Mouse (Mus musculus) embryo, embryonic 11.5 days (tissue): ENCODE measurements around the gene Rfx1.

ENCODE experiments used
- DNase-seq: peaks from one replicate; pipeline ENCODE4 v3.0.0-alpha.2; 2012; ENCODE audit warnings: low read depth, low spot score

The Rfx1 gene

DNA sequence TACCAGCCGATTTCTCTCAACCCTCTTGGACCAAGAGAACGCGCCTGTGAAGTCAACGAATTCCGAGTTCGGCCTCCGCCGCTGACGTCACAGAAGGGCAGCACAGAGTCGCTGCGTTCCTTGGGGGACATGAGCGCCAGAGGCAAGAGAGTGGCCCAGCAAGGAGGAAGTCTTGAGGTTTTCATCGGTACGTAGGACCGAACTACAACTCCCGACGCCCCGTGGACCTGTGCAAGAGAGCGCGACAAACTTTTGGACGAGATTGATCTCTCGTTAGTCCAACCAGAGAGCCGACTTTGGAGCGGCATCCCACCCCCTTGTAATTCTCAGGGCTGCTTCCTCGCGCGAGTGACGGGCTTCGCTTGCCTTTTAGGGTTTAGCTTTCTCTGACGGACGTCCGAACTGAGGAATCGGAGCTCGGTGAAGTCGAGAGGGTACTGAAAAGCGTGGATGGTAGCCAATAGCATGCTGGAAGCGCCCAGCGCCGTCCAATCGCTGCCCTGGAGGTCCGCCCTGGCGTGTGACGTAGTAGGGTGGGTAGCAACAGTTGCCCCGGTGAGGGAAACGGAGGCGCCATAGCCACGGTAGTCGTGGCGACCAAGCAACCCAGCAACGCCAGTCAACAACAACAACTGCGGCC, at the start of gene Rfx1:
TSS of gene Rfx1 (plus strand) at position 544 of the 640 bp plus-strand sequence.
- DNase-seq, result peak; percentile 98

DNA sequence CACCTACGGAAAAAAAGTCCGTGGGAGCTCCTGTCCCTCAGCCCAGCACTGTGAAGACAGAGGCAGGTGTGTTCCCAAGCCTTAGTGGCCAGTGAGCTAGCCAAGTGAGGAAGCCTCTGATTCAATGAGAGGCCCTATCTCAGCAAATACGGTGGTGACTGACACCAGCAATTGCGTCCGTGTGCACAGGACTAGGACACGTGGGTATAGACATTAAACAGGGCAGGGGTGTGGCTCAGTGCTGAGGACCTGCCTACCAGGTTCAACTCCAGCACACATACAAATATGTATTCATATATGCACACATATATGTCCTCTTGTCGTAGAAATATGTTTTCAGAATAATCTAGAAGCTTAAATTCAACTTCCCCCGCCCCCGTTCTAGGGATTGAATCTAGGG, 46.9 kb upstream of the Rfx1 start:
- no peak for DNase-seq

DNA sequence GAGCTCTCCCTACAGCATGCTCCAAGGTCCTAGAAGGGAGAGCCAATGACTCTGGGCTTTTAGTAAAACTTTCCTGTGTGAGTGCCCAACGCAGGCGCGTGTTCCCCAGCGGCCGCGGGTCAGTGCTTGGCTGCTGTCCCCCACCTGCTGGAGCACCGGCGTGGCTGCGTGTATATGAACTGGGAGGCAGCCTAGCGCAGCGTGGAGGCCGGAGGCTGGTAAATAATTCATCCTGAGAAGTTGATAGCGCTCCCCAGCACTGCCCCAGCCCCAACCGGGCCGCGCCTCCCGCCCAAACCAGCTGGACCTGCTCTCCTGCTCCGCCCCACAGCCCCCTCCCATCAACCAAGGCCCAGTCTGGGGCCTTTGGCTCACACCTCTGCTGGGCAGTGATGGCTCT, 45.5 kb upstream of the Rfx1 start, which contains the start of gene Palm3:
TSS of gene Palm3 (plus strand) at position 376 of the 400 bp plus-strand sequence.
- DNase-seq, result no peak

DNA sequence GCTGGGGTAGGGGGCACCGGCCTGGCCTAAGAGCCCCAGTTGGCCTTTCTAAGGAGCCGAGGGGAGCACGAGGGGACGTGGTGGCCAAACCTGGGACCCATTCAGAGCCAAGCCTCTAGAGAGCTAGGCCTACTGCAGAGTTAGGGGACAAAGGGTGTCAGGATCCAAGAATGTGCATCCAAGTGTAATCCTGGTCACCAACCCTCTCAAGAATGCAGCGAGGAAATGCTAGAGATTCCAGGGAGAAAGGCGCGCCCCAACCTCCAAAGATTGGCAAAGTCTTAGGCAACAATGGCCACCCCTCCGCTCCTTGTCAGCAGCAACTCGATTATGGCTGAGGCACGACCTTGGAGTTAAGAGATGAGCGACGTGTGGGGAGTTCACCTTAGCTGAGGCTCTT, 45.1 kb upstream of the Rfx1 start:
- no peak for DNase-seq

DNA sequence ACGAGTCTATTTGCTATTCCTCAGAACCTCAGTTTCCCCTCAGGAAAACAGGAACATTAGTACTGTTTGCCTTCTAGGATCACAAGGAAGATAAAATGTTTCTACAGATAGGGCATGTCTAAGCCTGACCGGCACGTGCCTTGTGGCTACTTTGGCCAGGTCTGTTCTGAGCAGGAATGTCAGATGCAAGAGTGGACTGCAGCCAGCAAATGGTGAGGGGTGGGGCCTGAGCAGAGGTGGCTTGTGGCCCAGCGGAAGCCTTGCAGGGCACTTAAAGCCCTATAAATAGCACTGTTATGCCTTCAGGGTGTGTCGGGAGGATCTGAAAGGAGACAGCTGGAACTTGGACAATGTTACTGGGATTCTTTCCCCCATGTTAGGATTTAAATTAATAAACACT, 43.5 kb upstream of the Rfx1 start:
- no peak for DNase-seq

DNA sequence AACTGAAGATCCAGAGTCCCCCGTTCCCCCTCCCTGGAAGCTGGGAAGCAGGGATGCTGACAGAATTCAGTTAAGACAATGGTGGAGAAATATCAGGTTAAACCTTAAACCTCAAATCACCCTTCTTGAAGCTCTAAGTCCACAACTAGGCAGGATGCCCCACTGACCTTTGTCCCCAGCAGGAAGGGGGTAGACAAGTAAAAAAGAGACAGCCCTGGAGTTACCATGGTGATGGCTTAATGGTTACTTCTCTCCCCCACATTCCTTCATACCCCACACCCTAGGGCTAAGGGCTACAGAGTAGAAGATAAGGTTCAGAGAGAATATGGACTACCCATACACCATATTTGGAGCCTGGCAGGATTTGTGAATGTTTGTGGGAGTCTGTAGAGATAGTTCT, 43.0 kb upstream of the Rfx1 start:
- no peak for DNase-seq

DNA sequence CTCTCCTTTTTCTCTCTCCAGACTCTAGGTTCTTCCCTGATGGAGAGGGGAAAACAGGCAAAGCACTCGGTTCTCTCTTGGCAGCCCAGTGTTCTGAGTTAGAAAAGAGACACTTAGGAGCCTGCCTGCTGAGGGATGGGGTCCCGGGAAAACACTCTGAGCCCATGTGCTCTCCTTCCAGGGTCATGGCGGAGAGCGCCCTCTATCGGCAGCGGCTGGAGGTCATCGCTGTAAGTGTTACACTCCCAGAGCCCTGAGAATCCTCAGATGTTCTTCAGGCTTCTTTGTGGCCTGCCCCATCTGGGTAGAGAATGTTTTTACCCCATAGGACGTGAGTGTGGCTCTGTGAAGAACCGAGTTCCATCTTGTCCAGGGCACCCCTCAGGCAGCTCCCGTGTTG, 42.5 kb upstream of the Rfx1 start:
- no peak for DNase-seq

DNA sequence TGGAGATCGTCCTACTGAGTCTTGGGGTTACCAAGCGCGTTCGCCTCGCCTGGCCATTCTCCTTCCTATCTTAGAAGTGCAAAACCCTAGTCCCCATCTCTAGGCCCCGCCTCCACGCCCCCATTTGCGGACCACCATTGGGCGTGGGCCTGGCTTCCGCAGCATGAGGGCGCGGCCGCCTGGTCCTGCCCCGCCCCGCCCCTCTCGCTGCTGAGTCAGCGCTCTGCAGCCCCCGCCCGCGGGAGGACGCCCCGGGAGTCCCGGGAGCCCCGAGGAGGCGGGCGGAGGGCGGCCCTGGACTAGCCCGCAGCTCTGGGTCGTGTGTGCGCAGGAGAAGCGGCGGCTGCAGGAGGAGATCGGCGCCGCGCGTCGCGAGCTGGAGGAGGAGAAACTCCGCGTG, 40.8 kb upstream of the Rfx1 start:
- peak; percentile 56 for DNase-seq

DNA sequence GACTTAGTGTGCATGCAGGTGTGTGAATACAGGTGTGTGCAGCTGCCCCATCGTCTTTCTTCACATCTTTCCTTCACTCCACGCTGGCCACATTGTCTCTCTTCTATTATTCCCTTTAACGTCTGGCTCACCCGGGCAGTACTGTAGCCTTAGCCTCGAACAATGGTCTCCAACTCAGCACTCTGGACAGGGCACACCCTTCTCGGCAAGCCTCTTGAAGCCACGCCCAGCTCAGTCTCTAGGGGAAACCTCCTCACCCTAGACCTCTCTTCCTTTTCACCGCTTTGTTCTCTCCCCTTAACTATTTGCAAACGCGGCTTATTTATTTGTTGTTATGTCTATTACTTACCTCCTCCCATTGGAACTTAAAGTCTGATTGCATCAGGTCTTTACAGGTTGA, 39.2 kb upstream of the Rfx1 start:
- no peak for DNase-seq

DNA sequence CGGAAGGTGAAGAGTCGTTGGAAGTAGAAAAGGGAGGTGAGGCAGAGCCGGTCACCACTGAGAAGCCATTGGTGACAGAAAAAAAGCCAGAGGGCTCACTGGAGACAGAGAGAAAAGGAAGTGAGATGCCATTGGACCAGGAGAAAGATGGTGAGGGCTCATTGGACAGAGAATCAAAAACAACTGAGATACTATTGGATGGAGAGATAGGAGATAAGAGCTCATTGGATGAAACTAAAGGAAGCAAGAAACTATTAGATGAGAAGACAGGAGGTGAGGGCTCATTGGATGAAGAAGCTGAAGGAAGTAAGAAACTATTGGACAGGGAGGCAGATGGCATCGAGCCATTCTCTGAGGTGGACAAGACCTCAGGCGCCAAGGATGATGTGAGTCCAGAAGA, 37.4 kb upstream of the Rfx1 start:
- DNase-seq, result no peak

DNA sequence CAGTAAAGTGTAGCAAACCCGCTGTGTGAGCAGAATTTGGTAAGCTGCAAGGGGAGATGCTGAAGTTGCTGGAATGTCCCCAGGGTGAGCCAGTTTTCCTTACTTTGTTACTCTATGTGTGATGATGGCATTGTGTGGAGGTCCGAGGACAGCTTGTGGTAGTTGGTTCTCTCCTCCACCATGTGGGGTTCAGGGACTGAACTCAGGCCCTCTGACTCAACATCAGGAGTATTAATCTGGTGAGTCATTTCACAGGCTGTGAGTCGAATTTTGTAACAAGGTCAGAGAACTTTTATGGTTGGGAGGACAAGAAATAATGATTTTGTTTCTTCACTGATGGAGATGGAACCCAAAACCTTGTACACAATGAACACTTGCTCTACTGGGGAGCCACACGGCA, 33.9 kb upstream of the Rfx1 start:
- no peak for DNase-seq

DNA sequence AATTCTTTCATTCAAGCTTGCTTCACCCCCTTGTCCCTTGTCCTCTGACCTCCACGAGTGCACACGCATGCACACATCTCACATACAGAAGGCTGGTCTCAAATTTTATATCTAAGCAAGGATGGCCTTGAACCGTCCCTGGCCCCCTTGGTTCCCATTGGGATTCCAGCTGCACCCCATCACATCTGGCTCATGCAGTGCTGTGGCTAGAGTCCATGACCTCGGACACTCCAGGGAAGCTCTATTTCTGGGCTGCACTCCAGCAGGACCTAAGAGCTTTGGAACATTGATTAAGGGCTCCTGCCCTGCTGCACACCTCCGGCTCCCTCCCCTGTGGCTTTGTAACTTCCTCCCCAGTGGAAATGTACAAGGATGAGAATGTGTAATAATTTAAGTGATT, 28.6 kb upstream of the Rfx1 start:
- DNase-seq, result no peak

DNA sequence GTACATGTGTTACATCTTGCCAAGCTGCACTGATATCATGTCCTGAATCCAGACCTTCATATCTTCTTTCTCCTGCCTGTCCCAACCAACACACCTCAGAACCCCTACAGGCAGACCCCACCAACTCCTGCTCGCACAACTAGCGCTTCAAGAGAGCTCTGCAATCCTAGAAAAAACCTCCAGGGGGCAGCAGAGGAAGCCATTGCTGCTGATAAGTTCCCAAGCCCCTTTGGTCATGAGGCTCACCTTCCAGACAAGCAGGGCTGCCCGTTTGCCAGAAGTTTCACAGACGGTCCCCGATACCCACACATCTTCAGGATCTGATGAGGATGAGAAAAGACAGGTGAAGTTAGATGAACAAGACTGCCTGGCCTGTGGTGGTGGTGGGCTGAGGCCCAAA, 27.6 kb upstream of the Rfx1 start:
- peak; percentile 69 for DNase-seq

DNA sequence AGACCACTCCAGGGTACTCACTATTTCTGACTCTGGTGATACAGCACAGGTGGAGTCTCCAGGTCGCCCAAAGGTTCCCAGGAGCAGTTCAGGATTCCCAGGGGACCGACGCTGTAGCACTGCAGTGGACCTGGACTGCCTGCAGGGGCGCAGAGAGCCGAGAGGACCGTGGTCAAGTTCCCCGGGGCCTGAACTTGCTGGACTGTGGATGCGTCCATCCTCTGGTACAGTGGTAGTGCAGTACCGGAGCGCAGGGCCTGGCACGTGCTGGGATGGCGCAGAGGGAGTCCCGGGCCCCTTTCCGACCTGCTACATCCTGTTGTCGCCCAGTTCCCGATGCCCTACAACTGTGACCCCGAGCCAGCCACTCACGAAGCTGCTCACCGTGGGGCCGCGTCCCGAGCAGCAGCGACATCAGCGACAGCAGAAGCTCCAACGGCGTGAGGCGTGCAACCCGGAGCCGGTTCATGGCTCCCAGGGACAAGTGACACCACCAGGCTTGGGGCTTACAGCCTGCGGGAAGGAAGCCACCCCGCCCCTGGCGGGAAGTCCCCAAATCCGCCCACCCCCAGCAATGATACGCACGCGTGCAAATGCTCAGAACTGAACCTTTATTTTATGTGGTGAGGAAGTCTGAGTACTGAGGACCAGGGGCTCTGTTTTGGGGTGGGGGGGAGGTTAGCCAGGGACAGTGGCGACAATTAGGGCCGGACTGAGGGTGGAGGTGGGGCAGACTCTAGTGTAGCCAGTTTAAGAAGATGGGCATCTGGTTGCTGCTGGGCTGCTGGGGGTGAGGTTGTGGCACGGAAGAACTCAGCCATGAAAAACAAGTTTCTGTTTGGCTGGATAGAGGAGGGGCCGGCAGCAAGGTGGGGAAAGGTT, 24.3 kb upstream of the Rfx1 start, which contains the start of gene Il27ra:
TSS of gene Il27ra (minus strand) at position 524 of the 882 bp plus-strand sequence.
- peak; percentile 40 for DNase-seq

DNA sequence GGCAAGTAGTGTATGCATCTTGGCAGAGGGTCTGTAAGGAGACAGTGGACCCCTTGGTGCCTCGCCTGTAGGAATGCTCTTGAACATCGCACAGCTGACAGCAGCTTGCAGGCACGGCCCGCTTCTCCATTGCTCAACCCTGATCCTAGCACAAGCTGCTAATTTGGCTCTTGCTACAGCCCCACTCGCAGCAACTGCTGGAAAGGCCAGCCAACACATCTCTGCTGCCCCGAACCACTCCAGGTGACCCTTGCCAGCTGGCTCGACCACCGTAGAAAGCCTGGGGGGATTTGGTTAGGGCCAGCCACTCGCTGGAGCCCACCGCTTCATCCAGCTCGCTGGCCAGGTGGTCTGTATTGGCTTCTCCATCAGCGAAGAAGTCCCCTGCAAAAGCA, 23.7 kb upstream of the Rfx1 start:
- DNase-seq, result no peak

DNA sequence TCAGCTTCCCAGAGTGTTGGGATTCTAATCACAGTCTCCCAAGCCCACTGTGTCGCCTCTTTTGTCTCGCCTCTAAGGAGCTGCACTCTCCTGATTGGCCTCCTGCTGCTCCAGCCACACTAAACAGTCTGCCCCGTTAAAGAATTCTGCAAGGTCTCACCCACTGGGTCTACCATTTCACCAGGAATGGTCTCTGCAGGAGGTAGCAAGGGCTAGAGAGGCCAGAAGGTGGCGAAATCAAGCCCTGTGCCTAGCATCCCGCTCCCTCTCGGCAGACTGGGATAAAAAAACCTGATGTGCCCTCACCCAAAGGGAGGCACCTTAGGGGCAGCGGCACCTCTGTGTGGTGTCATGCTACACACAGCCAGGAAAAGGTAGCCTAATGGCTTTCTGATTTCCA, 22.5 kb upstream of the Rfx1 start:
- no peak for DNase-seq

DNA sequence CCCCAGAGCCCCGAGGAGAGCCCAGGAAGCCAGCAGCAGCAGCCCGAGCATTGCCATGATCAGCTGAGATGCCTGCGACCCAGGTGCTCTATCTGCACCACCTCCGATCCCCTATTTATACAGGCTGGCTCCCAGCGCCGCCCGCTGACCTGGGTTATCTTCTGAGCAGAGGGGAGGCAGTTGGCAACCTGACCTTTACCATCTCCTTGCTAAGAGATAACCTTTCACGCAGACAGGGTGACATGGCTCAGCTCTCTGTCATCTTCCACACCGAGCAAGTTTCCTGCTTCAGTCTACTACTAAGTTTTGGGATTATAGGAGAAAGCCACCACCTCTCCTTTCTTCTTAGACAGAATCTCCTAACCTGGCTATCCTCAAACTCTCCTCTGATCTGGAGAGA, 21.7 kb upstream of the Rfx1 start, which contains the start of gene Rln3:
TSS of gene Rln3 (minus strand) at position 101 of the 400 bp plus-strand sequence.
- no peak for DNase-seq

DNA sequence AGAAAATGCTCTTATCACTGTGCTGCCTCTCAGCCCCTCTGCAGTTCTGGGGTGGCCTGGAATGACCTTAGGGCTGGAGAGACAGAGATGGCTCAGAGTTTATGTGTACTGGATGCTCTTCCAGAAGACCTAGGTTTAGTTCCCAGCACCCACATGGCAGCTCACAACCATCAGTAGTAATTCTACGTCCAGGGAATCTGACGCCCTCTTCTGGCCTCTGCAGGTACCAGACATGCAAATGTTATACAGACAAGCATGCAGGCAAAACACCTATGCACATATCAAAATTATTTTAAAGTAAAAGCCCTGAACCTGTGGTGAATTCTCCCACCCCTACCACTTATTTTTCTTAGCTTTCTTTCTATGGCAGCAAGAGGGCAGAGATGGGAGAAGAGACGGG, 20.1 kb upstream of the Rfx1 start:
- DNase-seq, result no peak

DNA sequence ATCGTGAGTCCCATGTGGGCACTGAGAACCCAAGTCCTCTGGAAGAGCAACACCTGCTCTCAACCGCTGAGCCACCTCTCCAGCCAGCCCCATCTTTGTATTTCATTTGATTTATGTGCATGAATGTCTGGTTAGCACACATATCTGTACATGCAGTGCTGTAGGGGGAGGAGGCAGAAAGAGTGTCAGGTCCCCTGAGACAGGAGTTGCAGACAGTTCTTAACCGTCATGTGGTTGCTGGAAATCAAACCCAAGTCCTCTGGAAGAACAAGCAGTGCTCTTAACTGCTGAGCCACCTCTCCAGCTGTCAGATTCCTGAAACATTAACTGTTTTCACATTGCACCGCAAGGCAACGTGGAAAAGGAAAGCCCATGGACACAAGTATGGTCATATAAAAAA, 18.5 kb upstream of the Rfx1 start:
- no peak for DNase-seq

DNA sequence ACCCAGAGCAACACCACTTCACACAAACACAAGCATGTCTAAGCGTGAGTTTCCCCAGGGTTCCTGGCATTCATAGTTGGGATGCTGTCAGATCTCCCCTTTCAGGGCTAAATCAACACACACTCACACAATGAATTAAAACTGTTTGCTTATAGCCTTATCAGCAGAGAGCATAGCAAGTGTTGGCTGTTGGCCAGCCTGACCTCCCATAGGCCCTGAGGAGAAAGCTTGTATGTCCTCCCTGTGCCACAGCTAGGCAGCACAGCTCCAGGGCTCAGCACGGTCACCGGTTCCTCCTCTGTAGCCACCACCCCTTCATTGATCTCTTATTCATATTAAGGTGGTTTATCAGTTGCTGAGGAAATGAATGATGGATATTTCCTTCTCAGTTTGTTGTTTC, 13.9 kb upstream of the Rfx1 start:
- DNase-seq, result no peak

DNA sequence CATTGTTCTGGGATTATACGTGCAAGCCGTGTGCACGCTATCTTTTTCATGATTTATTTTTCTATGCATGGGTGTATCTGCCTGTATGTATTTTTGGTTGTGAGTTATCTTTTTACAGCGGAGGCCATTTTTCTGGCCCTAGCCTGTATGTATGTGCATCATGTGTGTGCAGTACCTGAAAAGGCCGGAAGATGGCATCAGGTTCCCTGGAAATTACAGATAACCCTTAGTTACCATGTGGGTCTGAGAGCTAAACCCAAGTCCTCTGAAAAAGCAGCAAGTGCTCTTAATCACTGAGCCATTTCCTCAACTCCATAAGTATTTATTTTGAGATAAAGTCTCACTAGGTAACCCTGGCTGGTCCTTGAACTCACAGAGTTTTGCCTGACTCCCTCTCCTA, 13.4 kb upstream of the Rfx1 start:
- no peak for DNase-seq

DNA sequence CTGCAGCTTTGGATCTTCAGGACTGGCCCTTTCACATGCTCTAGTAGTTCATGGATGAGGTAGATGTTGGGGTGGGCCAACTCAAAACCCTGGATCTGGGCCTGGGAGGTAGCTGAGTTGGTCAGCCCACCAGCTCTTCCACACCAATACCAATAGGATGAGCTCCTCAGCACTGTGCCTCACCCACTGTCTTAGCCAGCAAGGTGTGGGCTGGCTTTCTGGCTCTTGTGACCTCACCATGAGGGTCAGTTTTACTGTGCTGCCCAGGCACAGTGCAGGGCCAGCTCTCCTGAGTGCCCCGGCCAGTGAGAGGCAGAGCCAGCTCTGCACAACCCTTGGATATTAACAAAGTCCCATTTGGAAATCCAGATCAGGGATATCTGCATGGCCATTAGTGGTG, 8.8 kb upstream of the Rfx1 start:
- DNase-seq, result no peak

DNA sequence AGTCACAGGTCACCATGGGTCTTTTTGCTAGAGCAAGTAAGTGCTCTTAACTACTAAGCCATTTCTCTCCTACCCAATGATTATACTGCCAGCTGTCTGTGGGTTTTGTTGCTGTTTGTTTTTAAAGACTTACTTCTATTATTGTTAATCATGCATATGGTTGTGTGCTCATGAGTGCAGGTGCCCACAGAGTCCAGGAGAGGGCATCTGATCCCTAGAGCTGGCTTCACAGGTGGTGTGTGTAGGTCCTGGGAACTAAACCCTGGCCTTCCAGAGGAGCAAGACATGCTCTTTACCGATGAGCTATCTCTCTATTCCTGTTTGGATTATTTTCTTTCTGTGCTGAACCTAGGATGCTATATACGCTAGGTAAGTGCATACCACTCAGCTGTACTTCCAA, 7.4 kb upstream of the Rfx1 start:
- DNase-seq, result no peak
